Mouse (Mus musculus): ENCODE results near the gene Vcam1. TPM values are rescaled to one million over a fixed set of nuclear protein-coding genes. Genes with fewer than 3 reads are reported as not detected.

The Vcam1 gene
- polyA plus RNA-seq, 1 experiment: 6.6 TPM

GRCm38 (mm10) chr3:116150056-116150632, 20.7 kb upstream of the Vcam1 start:
- Histone ChIP-seq H3K4me2 (ENCODE audit: low read depth) (no peak overlapping the region), H3ac (ENCODE audit: control insufficient read depth, insufficient read length) (no peak overlapping the region), H3K27me3 (ENCODE audit: control insufficient read depth, insufficient read depth, insufficient read length) (no peaks in the 10 kb centered on the region), H3K36me3 (ENCODE audit: control insufficient read depth, insufficient read depth) (no peaks in the 10 kb centered on the region), H3K79me2 (ENCODE audit: control insufficient read depth, insufficient read depth) (no peaks in the 10 kb centered on the region), H3K4me3 (no peak overlapping the region)
- TF ChIP-seq REST (IDR thresholded peaks at IDR 0.05; ENCODE audit: insufficient read depth, insufficient read length) (no peak), USF1 (IDR thresholded peaks at IDR 0.05; ENCODE audit: low read depth) (no peak), CEBPB (IDR thresholded peaks at IDR 0.05; ENCODE audit: insufficient read depth, poor library complexity, severe bottlenecking) (no peak), MYOG (IDR thresholded peaks at IDR 0.05; ENCODE audit: control insufficient read depth in 1 of 3, insufficient read depth in 1 of 3, insufficient read length in 2 of 3, low read depth in 2 of 3) (no peak), E2F4 (IDR thresholded peaks at IDR 0.05; ENCODE audit: insufficient read depth) (no peak), POLR2AphosphoS2 (IDR thresholded peaks at IDR 0.05; ENCODE audit: insufficient read length, low read depth) (no peak), TCF12 (IDR thresholded peaks at IDR 0.05; ENCODE audit: insufficient read depth, poor library complexity, severe bottlenecking) (no peak), SRF (IDR thresholded peaks at IDR 0.05; ENCODE audit: control insufficient read depth, insufficient read length, low read depth) (no peak), TCF3 (IDR thresholded peaks at IDR 0.05; ENCODE audit: insufficient read length, low read depth) (no peak), MAX (IDR thresholded peaks at IDR 0.05; ENCODE audit: low read depth) (no peak)

GRCm38 (mm10) chr3:116149096-116149495, 19.6 kb upstream of the Vcam1 start:
- TF ChIP-seq USF1 (IDR thresholded peaks at IDR 0.05; ENCODE audit: low read depth): no peak
- TF ChIP-seq TCF12 (IDR thresholded peaks at IDR 0.05; ENCODE audit: insufficient read depth, poor library complexity, severe bottlenecking): no peak
- TF ChIP-seq MAX (IDR thresholded peaks at IDR 0.05; ENCODE audit: low read depth): no peak
- TF ChIP-seq POLR2AphosphoS2 (IDR thresholded peaks at IDR 0.05; ENCODE audit: insufficient read length, low read depth): no peak
- TF ChIP-seq TCF3 (IDR thresholded peaks at IDR 0.05; ENCODE audit: insufficient read length, low read depth): no peak
- TF ChIP-seq SRF (IDR thresholded peaks at IDR 0.05; ENCODE audit: control insufficient read depth, insufficient read length, low read depth): no peak
- TF ChIP-seq REST (IDR thresholded peaks at IDR 0.05; ENCODE audit: insufficient read depth, insufficient read length): no peak
- TF ChIP-seq POLR2A (IDR thresholded peaks at IDR 0.05; ENCODE audit: insufficient read length, low read depth): no peak
- TF ChIP-seq E2F4 (IDR thresholded peaks at IDR 0.05; ENCODE audit: insufficient read depth): no peak
- TF ChIP-seq CEBPB (IDR thresholded peaks at IDR 0.05; ENCODE audit: insufficient read depth, poor library complexity, severe bottlenecking): no peak
- no peak for TF ChIP-seq MYOD1 (IDR thresholded peaks at IDR 0.05; ENCODE audit: control insufficient read depth in 1 of 3, insufficient read length in 2 of 3, low read depth in 2 of 3)
- no peak for TF ChIP-seq MYOG (IDR thresholded peaks at IDR 0.05; ENCODE audit: control insufficient read depth in 1 of 3, insufficient read depth in 1 of 3, insufficient read length in 2 of 3, low read depth in 2 of 3)
- no peak overlapping the region for H3ac ChIP-seq (ENCODE audit: control insufficient read depth, insufficient read length)

GRCm38 (mm10) chr3:116148676-116149075, 19.2 kb upstream of the Vcam1 start:
- no peaks in the 10 kb centered on the region for H3K79me2 ChIP-seq (ENCODE audit: control insufficient read depth, insufficient read depth)
- TF ChIP-seq SRF (IDR thresholded peaks at IDR 0.05; ENCODE audit: control insufficient read depth, insufficient read length, low read depth): no peak
- TF ChIP-seq TCF3 (IDR thresholded peaks at IDR 0.05; ENCODE audit: insufficient read length, low read depth): no peak
- no peak for TF ChIP-seq CEBPB (IDR thresholded peaks at IDR 0.05; ENCODE audit: insufficient read depth, poor library complexity, severe bottlenecking)
- TF ChIP-seq TCF12 (IDR thresholded peaks at IDR 0.05; ENCODE audit: insufficient read depth, poor library complexity, severe bottlenecking): no peak
- TF ChIP-seq POLR2AphosphoS2 (IDR thresholded peaks at IDR 0.05; ENCODE audit: insufficient read length, low read depth): no peak
- TF ChIP-seq MYOD1 (IDR thresholded peaks at IDR 0.05; ENCODE audit: control insufficient read depth in 1 of 3, insufficient read length in 2 of 3, low read depth in 2 of 3): peak in 1 of 3 experiments; percentile 13
- TF ChIP-seq POLR2A (IDR thresholded peaks at IDR 0.05; ENCODE audit: insufficient read length, low read depth): no peak

More at GRCm38 (mm10) chr3:116149096-116149495, 19.6 kb upstream of the Vcam1 start:
- Histone ChIP-seq H3K4me3 (no peak overlapping the region), H3K36me3 (ENCODE audit: control insufficient read depth, insufficient read depth) (no peaks in the 10 kb centered on the region), H3K4me2 (ENCODE audit: low read depth) (no peak overlapping the region), H3K27me3 (ENCODE audit: control insufficient read depth, insufficient read depth, insufficient read length) (no peaks in the 10 kb centered on the region), H3K79me2 (ENCODE audit: control insufficient read depth, insufficient read depth) (no peaks in the 10 kb centered on the region)

GRCm38 (mm10) chr3:116141226-116141625, 11.7 kb upstream of the Vcam1 start:
- Histone ChIP-seq H3K27me3 (ENCODE audit: control insufficient read depth, insufficient read depth, insufficient read length) (no peaks in the 10 kb centered on the region), H3K4me2 (ENCODE audit: low read depth) (no peak overlapping the region), H3K36me3 (ENCODE audit: control insufficient read depth, insufficient read depth) (no peaks in the 10 kb centered on the region), H3K4me3 (no peak overlapping the region), H3ac (ENCODE audit: control insufficient read depth, insufficient read length) (no peak overlapping the region), H3K79me2 (ENCODE audit: control insufficient read depth, insufficient read depth) (no peaks in the 10 kb centered on the region)
- TF ChIP-seq SRF (IDR thresholded peaks at IDR 0.05; ENCODE audit: control insufficient read depth, insufficient read length, low read depth) (no peak), MAX (IDR thresholded peaks at IDR 0.05; ENCODE audit: low read depth) (no peak), POLR2A (IDR thresholded peaks at IDR 0.05; ENCODE audit: insufficient read length, low read depth) (no peak), USF1 (IDR thresholded peaks at IDR 0.05; ENCODE audit: low read depth) (no peak), TCF3 (IDR thresholded peaks at IDR 0.05; ENCODE audit: insufficient read length, low read depth) (no peak), POLR2AphosphoS2 (IDR thresholded peaks at IDR 0.05; ENCODE audit: insufficient read length, low read depth) (no peak), TCF12 (IDR thresholded peaks at IDR 0.05; ENCODE audit: insufficient read depth, poor library complexity, severe bottlenecking) (no peak), E2F4 (IDR thresholded peaks at IDR 0.05; ENCODE audit: insufficient read depth) (no peak), REST (IDR thresholded peaks at IDR 0.05; ENCODE audit: insufficient read depth, insufficient read length) (no peak), CEBPB (IDR thresholded peaks at IDR 0.05; ENCODE audit: insufficient read depth, poor library complexity, severe bottlenecking) (no peak), MYOG (IDR thresholded peaks at IDR 0.05; ENCODE audit: control insufficient read depth in 1 of 3, insufficient read depth in 1 of 3, insufficient read length in 2 of 3, low read depth in 2 of 3) (no peak), MYOD1 (IDR thresholded peaks at IDR 0.05; ENCODE audit: control insufficient read depth in 1 of 3, insufficient read length in 2 of 3, low read depth in 2 of 3) (no peak)

More at GRCm38 (mm10) chr3:116148676-116149075, 19.2 kb upstream of the Vcam1 start:
- H3K4me2 ChIP-seq (ENCODE audit: low read depth): no peak overlapping the region
- H3K36me3 ChIP-seq (ENCODE audit: control insufficient read depth, insufficient read depth): no peaks in the 10 kb centered on the region
- H3ac ChIP-seq (ENCODE audit: control insufficient read depth, insufficient read length): no peak overlapping the region
- no peak overlapping the region for H3K4me3 ChIP-seq
- no peaks in the 10 kb centered on the region for H3K27me3 ChIP-seq (ENCODE audit: control insufficient read depth, insufficient read depth, insufficient read length)

Data from myocyte (in vitro differentiated cells).